Mouse (Mus musculus) CD4-positive, CD25-positive, alpha-beta regulatory T cell, adult 2 months (primary cell): ENCODE results near the gene Hes5.

ENCODE experiments used
- DNase-seq: peaks from one replicate; pipeline ENCODE4 v3.0.0-alpha.2; 2012; ENCODE audit warnings: low read depth, low spot score

The Hes5 gene

DNA sequence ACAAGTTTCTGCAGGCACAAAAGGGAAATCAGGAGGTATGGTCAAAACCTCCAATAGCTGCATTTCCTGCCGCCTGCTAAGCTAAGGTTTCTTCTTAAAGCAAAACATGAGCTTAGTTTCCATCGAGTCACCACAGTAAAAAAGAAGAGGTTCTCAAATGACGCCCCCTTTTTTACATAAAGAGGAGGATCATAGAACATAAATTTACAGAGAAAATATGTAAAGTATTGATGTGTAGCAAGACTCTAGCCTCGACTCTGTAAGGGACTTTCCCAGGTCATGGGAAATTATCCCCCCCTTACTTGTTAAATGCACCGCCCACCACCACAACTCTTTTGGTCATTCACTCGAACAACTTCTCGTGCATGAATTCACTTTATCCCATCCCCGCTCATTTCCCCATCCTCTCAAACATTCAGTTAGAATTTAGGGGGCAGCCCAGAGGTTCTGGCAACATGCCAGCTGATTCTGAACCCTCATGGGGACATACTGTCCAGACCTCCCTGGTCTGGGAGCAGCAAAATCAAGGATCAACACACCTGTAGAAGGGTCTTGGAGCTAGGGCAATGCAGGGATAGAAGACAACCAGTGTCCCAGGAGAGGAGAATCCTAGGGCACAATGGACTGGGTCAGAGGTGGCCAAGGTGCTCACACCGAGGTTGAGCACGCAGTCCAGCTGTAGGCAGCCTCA, 17.9 kb upstream of the Hes5 start:
- peak; percentile 70 for DNase-seq

GRCm38 (mm10) chr4:154943323-154944039, 17.2 kb upstream of the Hes5 start:
- DNase-seq, result no peak

- DNase-seq, result peak; percentile 95
These were observed 16.6 kb upstream of the Hes5 start for GRCm38 (mm10) chr4:154944121-154944590.

DNA sequence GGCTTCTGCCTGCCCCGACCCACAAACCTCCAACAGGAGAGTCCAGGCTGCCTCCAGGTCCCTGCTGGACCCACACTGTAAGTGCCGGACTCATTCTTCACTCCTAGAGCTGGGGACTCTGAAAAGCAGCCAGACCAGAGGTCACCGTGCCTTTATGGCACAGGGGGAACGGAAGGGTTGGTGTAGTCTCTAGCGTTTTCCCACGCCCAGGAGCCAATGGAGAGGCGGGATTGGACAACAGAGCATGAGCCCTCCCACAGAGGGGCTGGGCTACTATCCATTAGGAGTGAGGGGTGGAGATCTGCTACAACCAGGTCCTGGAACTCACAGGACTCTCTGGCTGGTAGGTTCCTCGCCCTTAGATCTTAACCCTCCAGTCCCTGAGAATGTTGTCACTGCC, 14.4 kb upstream of the Hes5 start:
- no peak for DNase-seq

DNA sequence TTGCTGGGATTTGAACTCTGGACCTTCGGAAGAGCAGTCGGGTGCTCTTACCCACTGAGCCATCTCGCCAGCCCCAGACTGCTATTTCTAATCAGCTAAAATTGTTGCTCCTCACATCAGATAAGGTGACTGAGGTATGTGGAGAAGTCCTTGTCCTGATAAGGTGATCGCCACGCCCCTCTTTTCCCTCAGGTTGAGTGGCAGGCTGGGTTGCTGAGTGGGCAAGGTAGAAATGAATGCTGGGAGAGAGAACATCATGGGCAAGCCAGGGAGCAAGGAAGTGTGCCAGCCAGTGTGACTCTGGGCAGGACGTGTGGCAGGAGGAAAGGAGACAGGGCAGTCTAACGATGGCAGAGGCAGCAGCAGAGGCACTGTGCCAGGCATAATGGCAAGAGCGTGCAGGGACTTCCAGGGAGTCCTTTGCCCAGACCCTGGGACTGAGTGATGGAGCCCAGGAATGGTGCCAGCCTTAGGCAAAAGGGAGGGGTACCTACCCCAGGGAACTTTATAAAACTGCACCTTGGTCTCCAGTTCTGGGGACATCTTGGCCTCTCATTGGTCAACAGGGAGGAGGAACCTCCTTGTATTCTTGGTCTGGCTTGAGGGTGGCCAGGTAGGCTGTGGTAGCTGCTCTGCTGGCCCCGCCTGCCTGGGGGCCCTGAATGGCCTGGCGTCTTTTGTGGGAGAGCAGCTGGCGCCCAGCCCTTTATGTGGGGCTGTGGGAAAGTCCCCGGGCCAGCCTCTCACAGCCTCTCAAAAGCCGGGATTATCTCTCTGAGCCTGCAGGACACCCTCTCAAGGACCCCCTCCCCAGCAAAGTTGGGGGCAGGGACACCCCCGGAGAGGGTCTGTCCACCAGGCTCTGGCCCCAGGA, 12.4 kb upstream of the Hes5 start:
- no peak for DNase-seq

DNA sequence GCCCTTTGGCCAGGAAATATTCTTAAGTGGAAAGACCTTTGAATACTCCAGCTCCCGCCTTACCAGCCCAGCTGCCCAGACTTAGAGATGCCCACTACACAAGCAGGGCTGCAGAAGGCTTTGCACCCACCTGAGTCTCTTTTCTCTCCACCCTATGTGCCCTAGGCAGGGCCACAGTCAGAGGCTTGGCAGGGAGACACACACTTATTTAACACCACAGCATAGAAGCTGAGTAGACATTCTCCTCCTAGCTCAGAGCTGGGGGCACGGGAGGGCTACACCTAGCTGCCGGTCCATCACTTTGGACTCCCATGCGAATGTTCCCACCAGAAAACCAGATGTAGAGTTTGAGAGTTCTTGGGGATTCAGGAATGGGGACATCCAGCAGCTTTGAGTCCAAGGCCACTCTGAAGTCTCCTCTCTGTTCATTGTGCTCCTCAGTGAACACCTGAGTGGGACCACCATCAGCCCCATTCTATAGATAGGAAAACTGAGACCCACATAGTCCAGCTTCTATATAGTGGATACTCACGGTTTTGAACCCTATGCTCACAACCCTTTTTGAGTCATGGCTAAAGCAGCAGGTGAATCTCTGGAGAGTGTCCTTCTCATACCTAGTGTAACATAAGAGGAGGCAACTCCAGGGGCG, 11.7 kb upstream of the Hes5 start:
- DNase-seq, result no peak

GRCm38 (mm10) chr4:154949589-154949982, 11.1 kb upstream of the Hes5 start:
- no peak for DNase-seq

- no peak for DNase-seq
These were observed 8.1 kb upstream of the Hes5 start for GRCm38 (mm10) chr4:154952461-154953241.

GRCm38 (mm10) chr4:154956604-154957003, 4.1 kb upstream of the Hes5 start:
- DNase-seq, result no peak

GRCm38 (mm10) chr4:154957289-154957993, 3.3 kb upstream of the Hes5 start:
- no peak for DNase-seq

DNA sequence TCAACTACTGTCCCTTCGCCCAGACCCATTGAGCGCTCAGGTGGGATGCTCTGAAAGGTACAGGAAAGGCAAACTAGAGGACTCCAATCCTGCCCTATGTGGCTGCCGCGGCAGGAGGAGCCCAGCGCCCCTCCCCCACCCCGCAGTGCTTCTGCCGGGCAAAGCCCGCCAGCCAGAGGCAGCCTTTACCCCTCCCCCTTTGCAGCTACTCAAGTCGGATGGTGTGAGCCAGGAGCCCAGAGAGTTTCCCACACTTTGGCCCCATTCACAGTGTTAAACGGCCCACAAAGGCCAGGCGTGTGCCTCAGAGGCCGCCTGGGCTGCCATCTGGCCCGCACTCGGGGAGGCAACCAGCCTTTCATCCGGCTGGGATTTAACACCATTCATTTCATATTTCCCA, 2.6 kb upstream of the Hes5 start:
- no peak for DNase-seq

- no peak for DNase-seq
These were observed 2.1 kb upstream of the Hes5 start for GRCm38 (mm10) chr4:154958621-154959020.

GRCm38 (mm10) chr4:154960021-154960689, 568 bp upstream of the Hes5 start:
- peak; percentile 38 for DNase-seq

- DNase-seq, result peak; percentile 63
These were observed 559 bp downstream of the Hes5 start for GRCm38 (mm10) chr4:154961226-154961738.

DNA sequence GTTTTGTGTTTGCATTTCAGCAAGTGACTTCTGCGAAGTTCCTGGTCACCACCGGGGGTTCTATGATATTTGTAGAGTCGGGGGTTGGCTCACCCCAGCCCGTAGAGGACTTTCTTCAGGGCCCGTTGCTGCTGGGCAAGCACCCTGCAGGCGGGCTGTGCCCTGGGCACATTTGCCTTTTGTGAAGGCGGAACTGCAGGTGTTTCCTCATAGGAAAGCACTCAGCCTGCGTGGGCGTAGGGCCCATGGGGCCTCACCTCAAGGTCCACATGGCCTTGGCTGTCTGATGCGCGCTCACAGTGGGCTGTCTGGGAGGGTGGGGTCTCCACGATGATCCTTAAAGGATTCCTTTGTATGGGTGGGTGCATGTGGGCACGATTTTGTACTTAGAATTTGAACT, 1.2 kb downstream of the Hes5 start:
- peak; percentile 72 for DNase-seq

GRCm38 (mm10) chr4:154962683-154963082, 2.0 kb downstream of the Hes5 start:
- no peak for DNase-seq

DNA sequence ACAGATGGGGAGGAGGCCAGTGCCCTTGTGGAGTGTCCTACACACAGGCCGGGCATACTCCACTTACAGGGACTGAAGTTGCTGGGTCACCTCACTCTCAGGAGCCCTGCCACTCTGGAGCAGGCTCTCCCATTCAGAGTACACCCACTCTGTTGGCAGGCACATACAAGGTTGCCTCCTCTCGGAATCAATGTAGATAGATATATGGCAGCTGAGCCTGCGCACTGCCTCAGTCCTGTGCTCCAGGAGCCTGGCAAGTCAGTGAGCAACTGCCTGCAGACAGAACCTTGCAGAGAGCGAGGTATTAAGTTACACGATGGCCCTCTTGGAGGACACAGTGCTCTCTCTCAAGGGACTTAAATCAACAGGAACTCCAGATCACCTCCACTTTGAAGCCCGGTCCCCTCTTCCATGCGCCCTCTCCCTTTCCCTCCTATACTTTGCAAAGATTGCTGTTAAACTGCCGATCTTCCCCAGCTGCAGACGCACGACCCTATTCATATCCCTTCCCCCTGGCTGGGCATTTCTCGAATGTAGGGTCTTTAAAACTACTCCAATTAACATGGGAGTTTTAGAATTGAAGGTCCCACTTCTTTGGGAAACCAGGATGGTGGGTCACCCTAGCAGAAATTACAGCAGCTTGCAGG, 2.6 kb downstream of the Hes5 start:
- no peak for DNase-seq

DNA sequence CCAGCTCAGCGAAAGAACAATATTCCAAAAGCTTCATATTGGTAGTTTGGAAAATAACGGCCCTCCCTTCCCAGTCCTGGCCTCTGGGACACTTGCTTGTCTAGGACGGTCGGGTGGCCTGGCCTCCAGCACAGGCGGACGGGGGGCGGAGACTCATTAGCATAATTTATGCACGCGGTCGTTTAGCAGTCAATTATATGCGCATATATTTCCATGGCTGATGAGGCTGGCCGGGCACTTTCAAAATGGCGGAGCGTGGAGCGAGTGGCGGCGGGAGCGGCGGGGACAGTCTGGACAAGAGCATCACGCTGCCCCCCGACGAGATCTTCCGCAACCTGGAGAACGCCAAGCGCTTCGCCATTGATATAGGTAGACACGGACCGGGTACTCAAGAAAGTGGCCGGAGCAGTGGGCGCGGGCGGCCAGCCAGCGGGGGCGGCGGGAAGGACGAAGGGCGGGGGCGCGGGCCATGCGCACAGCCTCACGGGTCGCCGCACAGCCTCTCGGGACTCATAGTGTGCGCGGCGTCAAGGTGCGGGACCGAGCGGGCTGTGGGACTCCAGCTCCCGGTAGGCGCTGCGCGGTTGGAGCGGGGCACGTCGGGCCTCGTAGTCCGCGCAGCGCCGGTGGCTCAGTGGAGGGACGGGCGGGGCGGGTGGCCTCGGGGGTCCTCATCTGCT, 3.3 kb downstream of the Hes5 start, which contains the start of gene Pank4:
TSS of gene Pank4 (plus strand) at position 223 of the 680 bp plus-strand sequence.
- DNase-seq, result peak; percentile 89
